Mouse (Mus musculus) myocyte (in vitro differentiated cells): ENCODE data around the gene Padi6. TPM values are rescaled to one million over a fixed set of nuclear protein-coding genes. Genes with fewer than 3 reads are reported as not detected.
A peak's percentile ranks its signal among the peaks of the same experiment; 100 is the strongest.

Experiments
- H3K27me3 ChIP-seq: one replicate; pipeline ENCODE4 v1.6.1; 2011; ENCODE audit not compliant: control insufficient read depth, insufficient read depth, insufficient read length
- H3K36me3 ChIP-seq: one replicate; pipeline ENCODE4 v1.6.1; 2011; ENCODE audit not compliant: control insufficient read depth, insufficient read depth
- H3K4me2 ChIP-seq: one replicate; pipeline ENCODE4 v1.6.1; 2011; ENCODE audit warnings: low read depth, control low read depth
- H3K4me3 ChIP-seq: one replicate; pipeline ENCODE4 v1.5.1; 2011; ENCODE audit warnings: mild to moderate bottlenecking, control low read depth, moderate library complexity
- H3K79me2 ChIP-seq: one replicate; pipeline ENCODE4 v1.6.1; 2011; ENCODE audit not compliant: control insufficient read depth, insufficient read depth
- H3ac ChIP-seq: one replicate; pipeline ENCODE4 v1.6.1; 2011; ENCODE audit not compliant: control insufficient read depth, insufficient read length
- CEBPB ChIP-seq: IDR thresholded peaks from 2 replicates; pipeline ENCODE4 v1.6.1; 2011; ENCODE audit warnings: mild to moderate bottlenecking, moderate library complexity; ENCODE audit not compliant: poor library complexity, insufficient read depth, severe bottlenecking
- E2F4 ChIP-seq: IDR thresholded peaks from one replicate; pipeline ENCODE4 v1.6.1; 2011; ENCODE audit warnings: mild to moderate bottlenecking, control low read depth, moderate library complexity; ENCODE audit not compliant: insufficient read depth
- MAX ChIP-seq: IDR thresholded peaks from one replicate; pipeline ENCODE4 v1.6.1; 2011; ENCODE audit warnings: low read depth, mild to moderate bottlenecking, control low read depth
- MYOD1 ChIP-seq, 3 experiments: IDR thresholded peaks; one replicate each; pipeline ENCODE4 v1.6.1; 2011; ENCODE audit warnings: control low read depth in 2 of 3, low read depth in 2 of 3, mild to moderate bottlenecking in 2 of 3, moderate library complexity in 1 of 3; ENCODE audit not compliant: insufficient read length in 2 of 3, control insufficient read depth in 1 of 3
- MYOG ChIP-seq, 3 experiments: IDR thresholded peaks; one replicate each; pipeline ENCODE4 v1.6.1; 2011; ENCODE audit warnings: control low read depth in 2 of 3, low read depth in 2 of 3, mild to moderate bottlenecking in 2 of 3; ENCODE audit not compliant: insufficient read length in 2 of 3, control insufficient read depth in 1 of 3, insufficient read depth in 1 of 3
- POLR2A ChIP-seq: IDR thresholded peaks from one replicate; pipeline ENCODE4 v1.6.1; 2011; ENCODE audit warnings: low read depth, mild to moderate bottlenecking, control low read depth, moderate library complexity; ENCODE audit not compliant: insufficient read length
- POLR2AphosphoS2 ChIP-seq: IDR thresholded peaks from one replicate; pipeline ENCODE4 v1.6.1; 2011; ENCODE audit warnings: low read depth, control low read depth; ENCODE audit not compliant: insufficient read length
- REST ChIP-seq: IDR thresholded peaks from one replicate; pipeline ENCODE4 v1.6.1; 2011; ENCODE audit warnings: mild to moderate bottlenecking, control low read depth, moderate library complexity; ENCODE audit not compliant: insufficient read depth, insufficient read length
- SRF ChIP-seq: IDR thresholded peaks from one replicate; pipeline ENCODE4 v1.6.1; 2011; ENCODE audit warnings: low read depth; ENCODE audit not compliant: control insufficient read depth, insufficient read length
- TCF12 ChIP-seq: IDR thresholded peaks from one replicate; pipeline ENCODE4 v1.6.1; 2011; ENCODE audit warnings: mild to moderate bottlenecking, control low read depth; ENCODE audit not compliant: poor library complexity, insufficient read depth, severe bottlenecking
- TCF3 ChIP-seq: IDR thresholded peaks from one replicate; pipeline ENCODE4 v1.6.1; 2011; ENCODE audit warnings: low read depth, control low read depth; ENCODE audit not compliant: insufficient read length
- USF1 ChIP-seq: IDR thresholded peaks from one replicate; pipeline ENCODE4 v1.6.1; 2011; ENCODE audit warnings: low read depth, mild to moderate bottlenecking, control low read depth, moderate library complexity
- polyA plus RNA-seq: library from polyadenylated mRNA; unstranded; fragments of >200 nt; fragmentation: generic; extraction: Trizol; gene quantifications from one replicate; pipeline ENCODE4 v1.2.1, GENCODE M21; 2012; ENCODE audit warnings: missing spikeins

Padi6 gene
- polyA plus RNA-seq, 1 experiment = 0.20 TPM

- Histone ChIP-seq H3K4me2 (no peak overlapping the region), H3ac (no peak overlapping the region), H3K4me3 (no peak overlapping the region), H3K36me3 (no peaks in the 10 kb centered on the region), H3K27me3 (peaks cover 5% of the 10 kb centered on the region), H3K79me2 (no peaks in the 10 kb centered on the region)
- TF ChIP-seq CEBPB (no peak), MAX (no peak)
Observed at GRCm38 (mm10) chr4:140750328-140750727, 7.9 kb upstream of the Padi6 start.

GRCm38 (mm10) chr4:140747978-140748377 lies 5.5 kb upstream of the Padi6 start:
- Histone ChIP-seq H3K4me3 (no peak overlapping the region), H3K27me3 (peaks cover 8% of the 10 kb centered on the region), H3K79me2 (no peaks in the 10 kb centered on the region), H3ac (no peak overlapping the region), H3K36me3 (no peaks in the 10 kb centered on the region), H3K4me2 (peak overlapping the region; percentile 46)
- TF ChIP-seq MYOG (IDR thresholded peaks at IDR 0.05; ENCODE audit: control insufficient read depth in 1 of 3, insufficient read depth in 1 of 3, insufficient read length in 2 of 3, low read depth in 2 of 3) (no peak), REST (no peak), CEBPB (no peak), MAX (no peak), POLR2A (no peak), MYOD1 (IDR thresholded peaks at IDR 0.05; ENCODE audit: control insufficient read depth in 1 of 3, insufficient read length in 2 of 3, low read depth in 2 of 3) (no peak), TCF3 (no peak), USF1 (no peak), E2F4 (no peak), POLR2AphosphoS2 (no peak), SRF (no peak), TCF12 (no peak)

GRCm38 (mm10) chr4:140744654-140745053 lies 2.2 kb upstream of the Padi6 start:
- no peak for TF ChIP-seq SRF
- TF ChIP-seq MYOD1 (IDR thresholded peaks at IDR 0.05; ENCODE audit: control insufficient read depth in 1 of 3, insufficient read length in 2 of 3, low read depth in 2 of 3) = no peak
- TF ChIP-seq USF1 = no peak
- TF ChIP-seq MYOG (IDR thresholded peaks at IDR 0.05; ENCODE audit: control insufficient read depth in 1 of 3, insufficient read depth in 1 of 3, insufficient read length in 2 of 3, low read depth in 2 of 3) = no peak
- no peak for TF ChIP-seq TCF12
- no peak for TF ChIP-seq POLR2AphosphoS2
- no peak for TF ChIP-seq TCF3
- no peak for TF ChIP-seq E2F4
- no peak for TF ChIP-seq REST
- TF ChIP-seq POLR2A = no peak
- no peak for TF ChIP-seq CEBPB
- no peak for TF ChIP-seq MAX
- Histone ChIP-seq H3K36me3 (no peaks in the 10 kb centered on the region), H3K27me3 (peaks cover 17% of the 10 kb centered on the region), H3K79me2 (no peaks in the 10 kb centered on the region), H3ac (no peak overlapping the region), H3K4me2 (no peak overlapping the region), H3K4me3 (no peak overlapping the region)

GRCm38 (mm10) chr4:140743086-140743485 lies 643 bp upstream of the Padi6 start:
- Histone ChIP-seq H3K4me2 (no peak overlapping the region), H3K27me3 (peaks cover 17% of the 10 kb centered on the region), H3K4me3 (no peak overlapping the region), H3ac (no peak overlapping the region), H3K79me2 (no peaks in the 10 kb centered on the region), H3K36me3 (no peaks in the 10 kb centered on the region)
- TF ChIP-seq SRF (no peak), MYOD1 (IDR thresholded peaks at IDR 0.05; ENCODE audit: control insufficient read depth in 1 of 3, insufficient read length in 2 of 3, low read depth in 2 of 3) (peak in 1 of 3 experiments; percentile 7), E2F4 (no peak), REST (no peak), CEBPB (no peak)

- Histone ChIP-seq H3K4me3 (no peak overlapping the region), H3K79me2 (no peaks in the 10 kb centered on the region), H3ac (no peak overlapping the region), H3K36me3 (no peaks in the 10 kb centered on the region), H3K4me2 (no peak overlapping the region), H3K27me3 (peaks cover 17% of the 10 kb centered on the region)
- TF ChIP-seq CEBPB (no peak), MYOD1 (IDR thresholded peaks at IDR 0.05; ENCODE audit: control insufficient read depth in 1 of 3, insufficient read length in 2 of 3, low read depth in 2 of 3) (peak in 2 of 3 experiments; percentile 83 to 94), MAX (no peak), POLR2A (no peak), SRF (peak; percentile 32), TCF3 (no peak), USF1 (no peak), MYOG (IDR thresholded peaks at IDR 0.05; ENCODE audit: control insufficient read depth in 1 of 3, insufficient read depth in 1 of 3, insufficient read length in 2 of 3, low read depth in 2 of 3) (peak; percentile 53 to 94 (median 92)), POLR2AphosphoS2 (no peak), REST (no peak)
Observed at GRCm38 (mm10) chr4:140741401-140741800, 1.0 kb downstream of the Padi6 start.
